Mouse (Mus musculus): ENCODE data around the gene Zbtb44.
"Not testable (repeated sequence)": the region's sequence is repeated elsewhere in the genome, so short reads cannot be mapped to it uniquely, and the experiment has no call there.

Gene Zbtb44

GRCm38 (mm10) chr9:31030532-31031413 lies at the start of gene Zbtb44:
TSS of gene Zbtb44 (plus strand) at chr9:31030644.
- in situ Hi-C loops (cut with MboI; ENCODE audit: low sequenced_read_pairs) = no loop called here

- in situ Hi-C loops (cut with MboI; ENCODE audit: low sequenced_read_pairs) = no loop called here
Measured at GRCm38 (mm10) chr9:30985782-30986181, 44.7 kb upstream of the Zbtb44 start.

- in situ Hi-C loops (cut with MboI; ENCODE audit: low sequenced_read_pairs) = no loop called here
Measured at GRCm38 (mm10) chr9:30993106-30993505, 37.3 kb upstream of the Zbtb44 start.

GRCm38 (mm10) chr9:30996590-30997562 lies 33.6 kb upstream of the Zbtb44 start:
- in situ Hi-C loops (cut with MboI; ENCODE audit: low sequenced_read_pairs) = no loop called here

GRCm38 (mm10) chr9:31000641-31001040 lies 29.8 kb upstream of the Zbtb44 start:
- in situ Hi-C loops (cut with MboI; ENCODE audit: low sequenced_read_pairs) = no loop called here

GRCm38 (mm10) chr9:31002528-31002927 lies 27.9 kb upstream of the Zbtb44 start:
- in situ Hi-C loops (cut with MboI; ENCODE audit: low sequenced_read_pairs) = no loop called here

- in situ Hi-C loops (cut with MboI; ENCODE audit: low sequenced_read_pairs) = no loop called here
Measured at GRCm38 (mm10) chr9:31009334-31009733, 21.1 kb upstream of the Zbtb44 start.

GRCm38 (mm10) chr9:31010040-31010439 lies 20.4 kb upstream of the Zbtb44 start:
- in situ Hi-C loops (cut with MboI; ENCODE audit: low sequenced_read_pairs) = no loop called here

- in situ Hi-C loops (cut with MboI; ENCODE audit: low sequenced_read_pairs) = no loop called here
Measured at GRCm38 (mm10) chr9:31010749-31011148, 19.7 kb upstream of the Zbtb44 start.

- in situ Hi-C loops (cut with MboI; ENCODE audit: low sequenced_read_pairs) = no loop called here
Measured at GRCm38 (mm10) chr9:31011533-31011932, 18.9 kb upstream of the Zbtb44 start.

- in situ Hi-C loops (cut with MboI; ENCODE audit: low sequenced_read_pairs) = no loop called here
Measured at GRCm38 (mm10) chr9:31012674-31013073, 17.8 kb upstream of the Zbtb44 start.

- in situ Hi-C loops (cut with MboI; ENCODE audit: low sequenced_read_pairs) = no loop called here
Measured at GRCm38 (mm10) chr9:31013415-31013814, 17.0 kb upstream of the Zbtb44 start.

GRCm38 (mm10) chr9:31017616-31018015 lies 12.8 kb upstream of the Zbtb44 start:
- in situ Hi-C loops (cut with MboI; ENCODE audit: low sequenced_read_pairs) = no loop called here

GRCm38 (mm10) chr9:31018158-31018557 lies 12.3 kb upstream of the Zbtb44 start:
- in situ Hi-C loops (cut with MboI; ENCODE audit: low sequenced_read_pairs) = no loop called here

GRCm38 (mm10) chr9:31018705-31019104 lies 11.7 kb upstream of the Zbtb44 start:
- in situ Hi-C loops (cut with MboI; ENCODE audit: low sequenced_read_pairs) = no loop called here

GRCm38 (mm10) chr9:31028251-31028650 lies 2.2 kb upstream of the Zbtb44 start:
- in situ Hi-C loops (cut with MboI; ENCODE audit: low sequenced_read_pairs) = no loop called here

- in situ Hi-C loops (cut with MboI; ENCODE audit: low sequenced_read_pairs) = no loop called here
Measured at GRCm38 (mm10) chr9:31029751-31030511, 513 bp upstream of the Zbtb44 start.

GRCm38 (mm10) chr9:31031414-31031843 lies 985 bp downstream of the Zbtb44 start:
- in situ Hi-C loops (cut with MboI; ENCODE audit: low sequenced_read_pairs) = no loop called here

GRCm38 (mm10) chr9:31032546-31032945 lies 2.1 kb downstream of the Zbtb44 start:
- in situ Hi-C loops (cut with MboI; ENCODE audit: low sequenced_read_pairs) = no loop called here

GRCm38 (mm10) chr9:31050208-31050607 lies 19.8 kb downstream of the Zbtb44 start:
- in situ Hi-C loops (cut with MboI; ENCODE audit: low sequenced_read_pairs) = no loop called here

GRCm38 (mm10) chr9:31051509-31051908 lies 21.1 kb downstream of the Zbtb44 start:
- in situ Hi-C loops (cut with MboI; ENCODE audit: low sequenced_read_pairs) = not testable (repeated sequence)

Measured in CH12F3 (cell line).